Mouse (Mus musculus) embryonic facial prominence, embryonic 10.5 days (tissue): ENCODE data around the gene Atp1a4. TPM values are rescaled to one million over a fixed set of nuclear protein-coding genes. Genes with fewer than 3 reads are reported as not detected.

Experiments
- DNase-seq: peaks from one replicate; pipeline ENCODE4 v3.0.0-alpha.2; 2017; ENCODE audit warnings: low spot score
- H3K27ac ChIP-seq: fragments of 300-500 bp; sonication (generic); replicated peaks from 2 replicates; pipeline ENCODE4 v1.5.1; 2016; ENCODE audit warnings: mild to moderate bottlenecking
- H3K27me3 ChIP-seq: fragments of 300-500 bp; sonication (generic); replicated peaks from 2 replicates; pipeline ENCODE4 v1.6.1; 2016; ENCODE audit warnings: low read depth, mild to moderate bottlenecking; ENCODE audit not compliant: poor library complexity, severe bottlenecking
- H3K36me3 ChIP-seq: fragments of 300-500 bp; sonication (generic); replicated peaks from 2 replicates; pipeline ENCODE4 v1.6.1; 2016; ENCODE audit warnings: mild to moderate bottlenecking, moderate library complexity
- H3K4me1 ChIP-seq: fragments of 300-500 bp; sonication (generic); 2 replicates; pipeline ENCODE4 v1.6.1; 2016
- H3K4me3 ChIP-seq: fragments of 300-500 bp; sonication (generic); 2 replicates; pipeline ENCODE4 v1.5.1; 2016; ENCODE audit warnings: mild to moderate bottlenecking, moderate library complexity
- H3K9me3 ChIP-seq: fragments of 300-500 bp; sonication (generic); 2 replicates; pipeline ENCODE4 v1.6.1; 2016; ENCODE audit warnings: mild to moderate bottlenecking
- WGBS: fragments of 180-500 bp; shearing (Covaris S2); methylation state at CpG from one replicate; pipeline ENCODE4 v1.1.7; 2016; 5-methylcytosine and 5-hydroxymethylcytosine counted together
- polyA plus RNA-seq: library from polyadenylated mRNA; unstranded; fragments of >200 nt; fragmentation: Nextera tagmentation; extraction: Ambion mirVana; gene quantifications from 2 replicates; pipeline ENCODE4 v1.2.1, GENCODE M21; 2016

The Atp1a4 gene
- polyA plus RNA-seq, 1 experiment from 2014 or later: not detected

DNA sequence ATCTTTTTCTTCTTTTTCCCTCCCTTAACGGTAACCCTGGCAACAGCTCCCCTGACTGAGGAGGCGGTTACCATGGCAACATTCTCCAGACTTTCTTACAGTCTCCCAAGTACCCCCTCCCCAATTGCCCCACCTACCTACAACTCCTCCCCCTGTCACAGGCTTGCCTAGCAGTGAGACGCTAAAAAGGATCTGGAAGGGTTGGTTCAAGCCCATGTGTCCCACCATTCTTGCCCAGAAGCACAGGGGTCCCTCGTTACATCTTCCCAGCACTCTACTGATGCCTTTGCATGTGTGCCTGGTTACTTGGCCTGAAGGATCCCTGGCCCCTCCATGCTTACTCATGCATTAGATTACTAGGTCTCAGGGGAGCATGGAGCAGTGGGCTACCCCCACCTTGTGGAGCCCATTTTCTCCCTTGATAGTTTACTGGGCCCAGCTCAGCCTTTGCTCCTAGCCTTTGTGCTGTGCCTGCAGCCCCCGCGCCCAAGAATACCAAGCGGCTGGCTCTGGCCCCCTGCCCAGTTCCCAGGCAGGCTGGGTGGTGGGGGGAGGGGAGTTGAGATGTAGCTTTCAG is 57.3 kb downstream of the Atp1a4 start:
- Histone ChIP-seq H3K27ac (peak overlapping the region; percentile 93), H3K27me3 (no peaks in the 10 kb centered on the region), H3K36me3 (peaks cover 63% of the 10 kb centered on the region), H3K4me1 (peaks cover 62% of the 10 kb centered on the region), H3K9me3 (no peaks in the 10 kb centered on the region), H3K4me3 (peak overlapping the region; percentile 29; the same call in 1 of the 2 replicates)
- DNase-seq: peak; percentile 46
- 37% methylated on average over 7 of the region's 7 CpGs for WGBS

DNA sequence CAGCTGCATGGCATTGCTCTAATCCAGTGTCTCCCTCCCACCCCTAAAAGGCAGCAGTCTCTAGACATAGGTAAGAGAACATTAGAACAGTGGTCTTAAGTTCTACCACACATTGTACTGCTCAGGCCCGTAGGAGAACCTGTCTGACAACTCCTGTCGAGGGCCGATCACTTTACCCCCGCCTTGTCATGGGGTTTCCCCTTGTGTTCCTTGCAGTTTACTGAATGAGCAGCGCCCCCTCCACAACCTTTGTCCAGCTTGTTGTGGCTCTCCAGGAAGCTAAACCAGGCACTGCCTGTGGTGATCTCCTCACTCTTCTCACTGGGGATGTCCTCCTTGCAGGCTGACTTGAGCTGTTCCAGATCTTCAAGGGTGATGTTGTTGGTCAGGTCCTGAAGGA is 58.1 kb downstream of the Atp1a4 start:
- H3K27ac ChIP-seq: peak overlapping the region; percentile 93; the same call in 1 of the 2 replicates
- peaks cover 54% of the 10 kb centered on the region for H3K4me1 ChIP-seq
- WGBS: 74% methylated on average over 5 of the region's 5 CpGs
- peaks cover 71% of the 10 kb centered on the region for H3K36me3 ChIP-seq
- no peak for DNase-seq
- no peaks in the 10 kb centered on the region for H3K9me3 ChIP-seq
- H3K4me3 ChIP-seq: no peak overlapping the region
- H3K27me3 ChIP-seq: no peaks in the 10 kb centered on the region

DNA sequence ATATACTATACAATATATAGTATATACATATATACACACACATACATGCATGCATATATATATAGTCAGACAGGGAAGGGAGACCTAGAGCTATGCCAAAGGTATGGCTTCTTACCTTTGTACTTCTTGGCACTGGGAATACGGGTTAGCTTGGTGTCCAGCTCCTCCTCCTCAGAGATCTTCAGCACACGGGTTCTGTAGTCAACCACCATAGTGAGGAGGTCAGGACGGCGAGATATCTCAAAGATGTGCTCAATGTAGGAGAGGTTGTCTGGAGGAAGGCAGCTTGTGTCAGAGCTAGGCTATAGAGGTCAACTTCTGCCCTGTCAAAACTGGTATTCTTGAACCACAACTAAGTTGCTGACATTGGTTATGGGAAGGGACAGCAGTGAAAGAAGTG is 59.2 kb downstream of the Atp1a4 start:
- Histone ChIP-seq H3K4me3 (no peak overlapping the region), H3K4me1 (peaks cover 43% of the 10 kb centered on the region), H3K27me3 (no peaks in the 10 kb centered on the region), H3K36me3 (peaks cover 83% of the 10 kb centered on the region), H3K27ac (no peak overlapping the region), H3K9me3 (no peaks in the 10 kb centered on the region)
- DNase-seq: no peak
- 93% methylated on average over 4 of the region's 4 CpGs for WGBS

DNA sequence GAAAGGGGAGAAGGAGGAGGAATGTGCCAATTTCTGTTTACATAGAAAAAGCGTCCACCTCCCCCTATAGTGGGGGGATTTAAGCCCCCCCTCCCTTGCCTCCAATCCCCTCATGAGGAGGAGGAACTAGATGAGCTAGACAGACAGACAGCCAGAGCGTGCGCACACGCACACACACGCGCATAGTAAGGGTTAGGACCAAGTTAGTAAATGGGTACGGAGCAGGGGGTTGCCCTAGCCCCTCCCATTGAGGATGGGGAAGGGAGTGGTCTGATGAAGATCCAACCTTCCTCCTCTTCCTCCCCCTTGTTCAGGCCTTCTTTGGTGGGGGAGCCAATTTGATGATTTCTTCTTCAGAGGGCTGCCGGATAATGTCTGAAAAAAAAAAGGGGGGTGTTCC is 59.9 kb downstream of the Atp1a4 start:
- Histone ChIP-seq H3K4me1 (peaks cover 36% of the 10 kb centered on the region), H3K27me3 (no peaks in the 10 kb centered on the region), H3K9me3 (no peaks in the 10 kb centered on the region), H3K4me3 (no peak overlapping the region), H3K27ac (no peak overlapping the region), H3K36me3 (peaks cover 90% of the 10 kb centered on the region)
- WGBS: 90% methylated on average over 8 of the region's 8 CpGs
- DNase-seq: no peak

DNA sequence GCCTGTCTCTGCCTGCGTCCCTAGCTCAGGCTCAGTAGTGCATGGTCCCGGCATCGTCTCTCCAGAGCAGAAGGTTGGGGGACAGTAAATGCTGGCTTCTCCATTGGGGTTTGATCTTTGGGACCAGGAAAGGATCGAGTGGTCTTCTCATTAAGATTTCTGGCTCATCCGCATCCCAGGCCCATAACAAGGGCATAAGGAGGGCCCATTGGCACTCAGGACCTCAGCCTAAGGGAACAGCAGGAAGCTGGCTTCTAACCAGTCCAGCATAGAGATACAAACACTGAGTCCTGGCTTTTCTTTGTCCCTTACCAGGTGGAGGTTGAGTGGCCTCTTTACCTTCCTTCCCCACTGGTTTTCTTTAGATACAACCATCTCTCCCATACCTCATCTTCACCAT is 60.4 kb downstream of the Atp1a4 start:
- 84% methylated on average over 5 of the region's 5 CpGs for WGBS
- Histone ChIP-seq H3K4me3 (no peak overlapping the region), H3K27ac (no peak overlapping the region), H3K27me3 (no peaks in the 10 kb centered on the region), H3K36me3 (peaks cover 90% of the 10 kb centered on the region), H3K4me1 (peaks cover 31% of the 10 kb centered on the region), H3K9me3 (no peaks in the 10 kb centered on the region)
- no peak for DNase-seq

DNA sequence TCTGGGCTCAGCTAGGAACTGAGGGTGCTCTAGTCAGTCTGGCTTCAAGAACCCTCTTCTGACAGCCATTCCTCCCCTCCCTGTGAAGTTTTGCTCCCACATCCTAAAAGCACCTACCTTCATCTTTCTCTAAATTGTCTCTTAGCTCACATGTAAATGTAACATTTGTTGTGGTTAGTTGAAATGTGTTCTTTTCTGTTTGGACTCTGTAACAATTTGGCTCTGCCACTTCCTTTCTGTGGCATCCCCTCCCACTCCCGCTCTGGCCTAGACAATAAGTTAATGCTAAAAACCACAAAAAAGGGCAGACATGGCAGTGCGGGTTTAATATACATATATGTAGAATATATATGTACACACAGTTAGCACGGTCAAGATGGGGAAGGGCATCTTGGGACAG is 61.1 kb downstream of the Atp1a4 start:
- WGBS: 87% methylated on average over 3 of the region's 3 CpGs
- H3K27me3 ChIP-seq: no peaks in the 10 kb centered on the region
- no peak for DNase-seq
- no peak overlapping the region for H3K4me3 ChIP-seq
- no peak overlapping the region for H3K27ac ChIP-seq
- peaks cover 96% of the 10 kb centered on the region for H3K36me3 ChIP-seq
- peaks cover 24% of the 10 kb centered on the region for H3K4me1 ChIP-seq
- no peaks in the 10 kb centered on the region for H3K9me3 ChIP-seq

DNA sequence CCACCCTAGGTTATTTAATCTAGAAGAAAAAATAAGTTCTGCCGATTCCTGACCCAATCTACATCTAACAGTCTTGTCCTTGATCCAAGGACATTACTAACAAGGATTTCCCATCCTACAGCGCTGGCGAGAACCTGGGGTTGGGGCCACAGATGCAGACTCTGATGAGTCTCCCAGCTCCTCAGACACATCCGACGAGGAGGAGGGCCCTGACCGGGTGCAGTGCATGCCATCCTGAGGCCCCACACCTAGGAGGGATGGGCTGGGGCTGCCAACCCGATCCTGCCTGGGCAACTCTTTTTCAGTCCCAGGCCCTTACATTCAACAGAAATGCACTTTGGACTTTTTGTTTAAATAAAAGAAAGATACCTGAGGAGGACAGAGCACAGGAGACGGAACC is 63.8 kb downstream of the Atp1a4 start:
- Histone ChIP-seq H3K27ac (no peak overlapping the region), H3K9me3 (no peaks in the 10 kb centered on the region), H3K36me3 (peaks cover 96% of the 10 kb centered on the region), H3K27me3 (no peaks in the 10 kb centered on the region), H3K4me1 (no peaks in the 10 kb centered on the region), H3K4me3 (no peak overlapping the region)
- no peak for DNase-seq
- WGBS: 82% methylated on average over 8 of the region's 8 CpGs

DNA sequence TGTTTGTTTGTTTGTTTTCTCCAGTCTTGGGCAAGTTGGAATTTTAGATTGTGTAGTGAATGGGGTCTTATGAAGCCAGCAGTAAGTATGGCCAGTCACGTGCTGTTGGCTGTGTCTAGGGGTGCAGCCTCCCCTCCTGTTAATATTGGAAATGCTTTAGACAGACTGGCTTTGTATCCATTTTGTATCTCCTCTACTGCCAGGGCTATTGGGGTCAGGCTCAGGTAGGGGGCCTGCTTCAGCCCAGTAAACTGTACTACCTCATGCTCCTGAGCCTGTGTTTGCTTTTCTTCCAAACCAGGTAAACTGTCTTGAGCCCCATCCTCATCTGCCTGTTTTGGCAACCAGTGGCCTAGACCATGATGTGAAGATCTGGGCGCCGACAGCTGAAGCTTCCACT is 66.0 kb downstream of the Atp1a4 start:
- no peaks in the 10 kb centered on the region for H3K9me3 ChIP-seq
- no peak for DNase-seq
- no peak overlapping the region for H3K27ac ChIP-seq
- no peaks in the 10 kb centered on the region for H3K27me3 ChIP-seq
- H3K4me3 ChIP-seq: no peak overlapping the region
- no peaks in the 10 kb centered on the region for H3K4me1 ChIP-seq
- WGBS: 91% methylated on average over 3 of the region's 3 CpGs
- H3K36me3 ChIP-seq: peaks cover 96% of the 10 kb centered on the region

DNA sequence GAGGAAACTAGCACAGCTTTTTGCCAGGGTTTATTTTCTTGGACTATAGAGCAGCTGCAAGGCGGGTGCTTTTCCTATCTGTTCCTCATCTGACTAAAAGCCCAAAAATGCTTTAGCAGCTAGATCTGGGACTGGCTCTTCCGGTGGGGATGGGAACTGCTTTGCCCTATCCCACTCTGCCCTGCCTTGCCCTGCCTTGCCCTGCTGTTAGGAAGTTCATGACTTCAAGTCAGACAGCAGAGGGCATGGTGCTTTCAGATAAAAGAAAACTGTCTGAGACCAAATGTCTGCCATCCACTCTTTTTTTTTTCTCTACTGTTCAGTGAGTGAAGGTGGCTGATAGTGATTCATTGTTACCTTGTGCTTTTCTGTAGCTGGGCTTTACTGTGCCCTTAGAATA is 66.6 kb downstream of the Atp1a4 start:
- Histone ChIP-seq H3K4me1 (no peaks in the 10 kb centered on the region), H3K9me3 (no peaks in the 10 kb centered on the region), H3K27ac (no peak overlapping the region), H3K36me3 (peaks cover 96% of the 10 kb centered on the region), H3K4me3 (no peak overlapping the region), H3K27me3 (no peaks in the 10 kb centered on the region)
- 90% methylated on average over 2 of the region's 2 CpGs for WGBS
- no peak for DNase-seq

DNA sequence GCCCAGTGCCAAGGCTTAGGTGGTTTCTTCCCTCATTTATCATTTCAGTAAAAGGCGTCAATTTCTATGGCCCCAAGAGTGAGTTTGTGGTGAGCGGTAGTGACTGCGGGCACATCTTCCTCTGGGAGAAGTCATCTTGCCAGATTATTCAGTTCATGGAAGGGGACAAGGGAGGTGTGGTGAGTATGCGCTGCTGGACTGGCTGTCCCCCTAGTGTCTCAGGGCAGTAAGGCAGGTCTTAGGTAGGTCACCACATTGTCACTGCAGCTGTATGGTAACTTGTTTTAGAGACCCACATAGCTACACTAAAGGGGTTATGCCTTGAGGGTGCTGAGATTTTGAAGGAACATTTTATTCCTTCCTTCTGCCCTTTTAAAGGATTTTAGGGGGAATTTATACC is 69.3 kb downstream of the Atp1a4 start:
- Histone ChIP-seq H3K27ac (no peak overlapping the region), H3K4me3 (no peak overlapping the region), H3K4me1 (no peaks in the 10 kb centered on the region), H3K36me3 (peaks cover 94% of the 10 kb centered on the region), H3K27me3 (no peaks in the 10 kb centered on the region), H3K9me3 (no peaks in the 10 kb centered on the region)
- DNase-seq: peak; percentile 42
- 80% methylated on average over 4 of the region's 4 CpGs for WGBS

DNA sequence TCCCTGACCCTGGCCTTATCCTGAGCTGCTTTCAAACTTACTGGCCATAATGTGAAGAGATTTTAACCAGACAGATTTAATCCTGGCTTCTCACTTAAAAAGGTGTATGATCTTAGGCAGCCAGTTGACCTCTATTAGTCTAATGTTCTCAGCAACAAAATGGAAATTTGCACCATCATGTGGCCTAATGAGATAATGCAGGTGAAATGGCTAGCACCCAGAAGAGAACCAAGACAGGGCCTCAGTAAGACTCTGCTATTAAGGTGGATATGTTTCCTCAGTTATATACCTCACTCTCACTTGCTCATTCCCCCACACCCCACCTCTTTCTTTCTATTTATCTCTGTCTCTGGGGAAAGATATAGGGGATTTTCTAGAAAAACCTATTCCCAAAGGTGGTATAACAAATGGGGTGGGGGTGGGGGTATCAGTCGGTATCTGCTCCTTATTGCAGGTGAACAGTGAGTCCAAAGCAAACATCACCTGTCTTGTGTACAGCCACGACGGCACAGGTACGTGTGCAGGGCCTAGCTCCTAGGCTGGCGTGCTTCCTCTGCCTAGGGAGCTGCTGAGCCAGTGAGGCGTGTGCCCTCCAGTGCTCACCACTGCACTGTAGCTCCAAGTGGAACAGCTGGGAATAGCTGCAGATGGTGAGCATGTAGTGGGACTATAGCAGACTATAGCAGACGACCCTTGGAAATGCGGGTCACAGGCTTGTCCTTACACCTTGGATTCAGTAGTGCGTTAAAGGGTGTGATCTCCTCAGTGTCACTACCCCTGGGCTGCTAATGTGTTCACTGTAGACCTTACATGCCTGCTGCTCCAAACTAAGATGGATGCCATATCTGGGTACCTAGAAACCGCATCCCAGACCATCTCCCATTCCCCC is 71.6 kb downstream of the Atp1a4 start:
- Histone ChIP-seq H3K36me3 (peaks cover 92% of the 10 kb centered on the region), H3K9me3 (no peaks in the 10 kb centered on the region), H3K27ac (no peak overlapping the region), H3K4me3 (no peak overlapping the region), H3K4me1 (no peaks in the 10 kb centered on the region), H3K27me3 (no peaks in the 10 kb centered on the region)
- no peak for DNase-seq
- 93% methylated on average over 10 of the region's 10 CpGs for WGBS

DNA sequence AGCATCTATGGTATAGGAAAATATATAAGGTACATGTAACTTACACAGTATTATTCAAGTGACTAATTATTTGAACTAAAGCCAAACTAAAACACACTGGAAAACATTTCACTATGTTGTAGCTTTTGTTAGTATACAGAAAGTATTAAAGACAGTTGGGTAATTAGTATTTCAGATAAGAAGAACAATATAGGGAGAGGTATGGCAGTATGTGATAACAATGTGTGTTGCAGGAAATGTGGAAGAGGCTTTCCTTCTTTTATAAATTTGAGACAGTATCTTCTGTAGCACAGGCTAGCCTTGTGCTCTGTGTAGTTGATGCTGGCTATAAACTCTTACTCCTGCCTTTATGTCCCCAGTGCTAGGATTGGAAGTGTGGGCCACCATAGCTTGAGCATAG is 74.3 kb downstream of the Atp1a4 start:
- Histone ChIP-seq H3K36me3 (peaks cover 92% of the 10 kb centered on the region), H3K4me3 (no peak overlapping the region), H3K27me3 (no peaks in the 10 kb centered on the region), H3K27ac (no peak overlapping the region), H3K4me1 (no peaks in the 10 kb centered on the region), H3K9me3 (no peaks in the 10 kb centered on the region)
- DNase-seq: no peak

DNA sequence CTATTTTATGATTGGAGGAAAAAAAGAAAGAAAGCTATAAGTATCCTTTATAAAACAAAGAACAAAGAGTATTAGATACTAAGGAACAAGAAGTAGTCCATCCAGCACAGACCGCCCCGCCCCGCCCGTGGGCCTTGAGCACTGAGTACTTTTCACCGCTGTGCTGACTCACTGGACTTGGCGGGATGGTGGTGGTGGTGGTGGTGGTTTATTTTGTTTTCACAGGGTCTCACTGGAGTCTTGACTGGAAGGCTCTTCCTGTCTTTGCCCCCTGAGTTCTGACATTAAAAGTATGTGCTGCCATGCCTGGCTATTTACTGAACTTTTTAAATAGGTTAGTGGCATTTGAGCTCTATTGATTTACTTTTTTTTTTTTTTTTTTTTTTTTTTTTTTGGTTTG is 75.2 kb downstream of the Atp1a4 start:
- DNase-seq: no peak
- H3K27ac ChIP-seq: no peak overlapping the region
- peaks cover 92% of the 10 kb centered on the region for H3K36me3 ChIP-seq
- H3K4me3 ChIP-seq: no peak overlapping the region
- H3K27me3 ChIP-seq: no peaks in the 10 kb centered on the region
- no peaks in the 10 kb centered on the region for H3K9me3 ChIP-seq
- WGBS: 95% methylated on average over 6 of the region's 6 CpGs
- no peaks in the 10 kb centered on the region for H3K4me1 ChIP-seq
